Mouse (Mus musculus): Measurements from ENCODE around the gene Cux1.

DNA sequence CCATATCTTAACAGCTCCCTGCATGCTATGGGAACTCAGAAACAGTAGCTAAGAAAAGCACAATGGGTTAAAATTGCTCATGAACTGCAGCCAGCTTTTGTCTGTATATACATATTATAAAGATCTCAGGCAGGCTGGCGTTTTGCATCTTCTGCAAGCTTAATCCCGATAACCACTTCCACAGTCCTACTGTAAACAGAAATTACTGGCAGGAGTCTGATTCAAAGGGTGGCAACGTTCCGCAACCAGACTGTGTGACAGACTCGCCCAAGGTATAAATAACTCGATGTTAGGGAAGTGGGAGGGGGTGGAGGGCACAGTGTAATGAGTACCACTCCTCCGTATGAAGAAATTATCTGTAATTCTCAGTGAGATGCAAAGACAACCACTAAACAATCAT lies 55.9 kb downstream of the Cux1 start:
- TF ChIP-seq CTCF (IDR thresholded peaks at IDR 0.05; ENCODE audit: extremely low read depth, insufficient read depth, insufficient read length, insufficient replicate concordance): no peak
- TF ChIP-seq POLR2A (IDR thresholded peaks at IDR 0.05; ENCODE audit: low read depth, low read length): no peak
